Mouse (Mus musculus) midbrain, embryonic 16.5 days (tissue): Measurements from ENCODE around the gene Erh. TPM values are rescaled to one million over a fixed set of nuclear protein-coding genes. Genes with fewer than 3 reads are reported as not detected.

Source experiments
- ATAC-seq: fragments of 200-750 bp; cut with Nextera tagmentation; 2 replicates; pipeline ENCODE4 v1.8.0; 2017; ENCODE audit warnings: moderate TSS enrichment
- H3K27ac ChIP-seq: fragments of 300-500 bp; sonication (generic); 2 replicates; pipeline ENCODE4 v1.5.1; 2014; ENCODE audit warnings: mild to moderate bottlenecking, low read length, mixed read lengths
- H3K27me3 ChIP-seq: fragments of 300-500 bp; sonication (generic); 2 replicates; pipeline ENCODE4 v1.6.1; 2014; ENCODE audit warnings: low read depth, low read length, mixed read lengths; ENCODE audit not compliant: control insufficient read depth, insufficient read depth
- H3K36me3 ChIP-seq: fragments of 300-500 bp; sonication (generic); 2 replicates; pipeline ENCODE4 v1.6.1; 2014; ENCODE audit warnings: mild to moderate bottlenecking, low read length, moderate library complexity, mixed read lengths; ENCODE audit not compliant: control insufficient read depth, insufficient read depth
- H3K4me1 ChIP-seq: fragments of 300-500 bp; sonication (generic); 2 replicates; pipeline ENCODE4 v1.6.1; 2014; ENCODE audit warnings: mild to moderate bottlenecking, low read length, mixed read lengths; ENCODE audit not compliant: control insufficient read depth, insufficient read depth
- H3K4me2 ChIP-seq: fragments of 300-500 bp; sonication (generic); 2 replicates; pipeline ENCODE4 v1.6.1; 2014; ENCODE audit warnings: mild to moderate bottlenecking, low read length, mixed read lengths
- H3K4me3 ChIP-seq: fragments of 300-500 bp; sonication (generic); 2 replicates; pipeline ENCODE4 v1.5.1; 2014; ENCODE audit warnings: low read depth, mild to moderate bottlenecking, low read length, moderate library complexity, mixed read lengths
- H3K9ac ChIP-seq: fragments of 300-500 bp; sonication (generic); 2 replicates; pipeline ENCODE4 v1.6.1; 2014; ENCODE audit warnings: low read depth, low read length, mixed read lengths
- H3K9me3 ChIP-seq: fragments of 300-500 bp; sonication (generic); replicated peaks from 2 replicates; pipeline ENCODE4 v1.6.1; 2014; ENCODE audit warnings: mild to moderate bottlenecking, low read length, mixed read lengths; ENCODE audit not compliant: control insufficient read depth, poor library complexity, severe bottlenecking
- WGBS: fragments of 180-500 bp; shearing (Covaris S2); extraction: QIAGEN DNeasy Blood & Tissue Kit; methylation state at CpG from one replicate; pipeline ENCODE4 v1.1.7; 2014; 5-methylcytosine and 5-hydroxymethylcytosine counted together
- polyA plus RNA-seq: library from polyadenylated mRNA; unstranded; fragments of >200 nt; fragmentation: Nextera tagmentation; extraction: Ambion mirVana; gene quantifications from 2 replicates; pipeline ENCODE4 v1.2.1, GENCODE M21; 2015

The Erh gene
- polyA plus RNA-seq, 1 experiment from 2014 or later, result 253 TPM

DNA sequence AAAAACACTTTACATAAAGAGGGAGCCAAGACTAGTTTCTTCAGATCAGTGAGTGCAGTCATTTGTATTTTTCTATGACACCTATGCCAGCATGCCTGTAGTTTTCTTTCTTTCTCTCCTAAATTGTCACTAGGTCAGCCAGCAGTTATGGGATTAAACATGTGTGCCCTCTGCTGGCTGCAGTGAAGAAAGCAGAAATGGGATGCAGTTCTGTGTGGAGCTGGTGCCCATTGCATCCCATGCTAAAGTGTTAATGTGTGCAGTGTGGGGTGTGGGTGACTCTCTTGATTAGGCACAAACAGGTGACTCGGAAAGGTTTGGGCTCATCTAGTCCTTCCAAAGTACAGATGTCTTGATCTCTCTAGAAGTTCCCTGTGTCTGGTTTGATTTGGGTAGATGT lies 37.2 kb upstream of the Erh start:
- 0 out of 2 replicates have a peak, but pooled peaks have one; percentile 48 for ATAC-seq
- no peak overlapping the region for H3K4me2 ChIP-seq

DNA sequence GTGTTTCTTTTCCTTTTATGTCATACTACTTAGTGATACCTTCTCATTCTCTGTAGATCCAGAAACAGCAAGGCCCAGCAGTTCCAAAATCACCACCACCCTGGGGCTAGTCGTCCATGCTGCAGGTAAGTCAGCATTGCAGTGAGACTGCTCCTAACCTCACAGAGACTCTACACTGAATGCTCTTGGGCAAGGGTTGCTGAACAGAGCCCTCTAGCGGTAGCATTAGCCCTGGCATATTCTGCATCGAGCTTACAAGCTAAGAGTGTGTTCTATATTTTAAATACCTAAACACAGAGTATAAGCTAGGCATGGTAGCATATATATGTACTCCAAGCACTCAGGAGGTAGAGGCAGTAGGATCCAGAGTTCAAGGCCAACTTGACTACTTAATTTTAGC lies 29.0 kb upstream of the Erh start:
- Histone ChIP-seq H3K4me2 (no peak overlapping the region), H3K27me3 (no peaks in the 10 kb centered on the region), H3K9me3 (no peaks in the 10 kb centered on the region), H3K36me3 (peaks cover 13% of the 10 kb centered on the region), H3K4me1 (no peaks in the 10 kb centered on the region), H3K4me3 (no peak overlapping the region), H3K9ac (no peak overlapping the region), H3K27ac (no peak overlapping the region)
- 11% methylated on average over 3 of the region's 3 CpGs for WGBS
- ATAC-seq, result no peak

More for the DNA sequence above, 37.2 kb upstream of the Erh start:
- Histone ChIP-seq H3K27me3 (no peaks in the 10 kb centered on the region), H3K9me3 (no peaks in the 10 kb centered on the region), H3K27ac (no peak overlapping the region), H3K36me3 (peaks cover 12% of the 10 kb centered on the region), H3K4me3 (no peak overlapping the region), H3K9ac (no peak overlapping the region), H3K4me1 (no peaks in the 10 kb centered on the region)
- 80% methylated on average over 1 of the region's 1 CpGs for WGBS

DNA sequence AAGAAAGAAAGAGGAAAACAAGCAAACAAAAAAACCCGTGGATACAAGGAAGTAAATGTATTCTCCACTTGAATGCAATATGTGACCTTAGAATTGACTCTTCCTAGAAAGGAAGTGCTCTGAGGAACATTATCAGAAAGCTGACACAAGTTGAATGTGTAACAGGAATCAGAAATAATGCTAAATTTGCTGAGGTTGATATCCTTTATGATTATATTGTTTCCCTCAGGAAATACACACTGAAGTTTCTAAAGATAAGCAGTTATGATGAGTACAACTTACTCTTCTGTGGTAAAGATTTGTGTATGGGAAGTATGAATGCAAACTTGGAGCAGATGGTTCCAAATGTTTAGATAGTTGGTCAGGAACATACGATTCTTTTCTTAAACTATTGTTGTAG lies 24.2 kb upstream of the Erh start:
- no peak for ATAC-seq
- Histone ChIP-seq H3K9me3 (no peaks in the 10 kb centered on the region), H3K36me3 (0 out of 2 replicates have a peak, but pooled peaks cover 2% of the 10 kb centered on the region), H3K9ac (no peak overlapping the region), H3K4me1 (no peaks in the 10 kb centered on the region), H3K4me2 (no peak overlapping the region), H3K27me3 (no peaks in the 10 kb centered on the region), H3K4me3 (no peak overlapping the region), H3K27ac (no peak overlapping the region)
- WGBS, result 85% methylated on average over 2 of the region's 2 CpGs

DNA sequence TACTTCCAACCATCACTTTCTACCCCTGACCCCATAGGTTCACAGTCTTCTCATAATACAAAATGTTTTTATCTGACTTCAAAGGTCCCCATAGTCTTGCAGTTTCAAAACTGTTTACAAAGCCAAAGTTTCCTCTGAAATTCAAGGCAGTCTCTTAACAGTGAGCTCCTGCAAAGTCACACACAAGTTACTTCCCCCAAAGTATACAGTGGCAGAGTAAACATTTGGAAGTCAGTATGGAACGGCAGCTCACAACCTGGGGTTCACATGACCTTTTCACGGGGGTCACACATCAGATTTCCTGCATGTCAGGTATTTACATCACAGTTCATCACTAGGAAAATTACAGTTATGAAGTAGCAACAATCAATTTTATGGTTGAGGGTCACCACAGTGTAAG lies 19.8 kb upstream of the Erh start:
- Histone ChIP-seq H3K9ac (no peak overlapping the region), H3K27me3 (no peaks in the 10 kb centered on the region), H3K4me1 (no peaks in the 10 kb centered on the region), H3K9me3 (no peaks in the 10 kb centered on the region), H3K4me3 (no peak overlapping the region), H3K4me2 (no peak overlapping the region), H3K36me3 (0 out of 2 replicates have a peak, but pooled peaks cover 2% of the 10 kb centered on the region), H3K27ac (no peak overlapping the region)
- ATAC-seq, result no peak
- 90% methylated on average over 2 of the region's 2 CpGs for WGBS

DNA sequence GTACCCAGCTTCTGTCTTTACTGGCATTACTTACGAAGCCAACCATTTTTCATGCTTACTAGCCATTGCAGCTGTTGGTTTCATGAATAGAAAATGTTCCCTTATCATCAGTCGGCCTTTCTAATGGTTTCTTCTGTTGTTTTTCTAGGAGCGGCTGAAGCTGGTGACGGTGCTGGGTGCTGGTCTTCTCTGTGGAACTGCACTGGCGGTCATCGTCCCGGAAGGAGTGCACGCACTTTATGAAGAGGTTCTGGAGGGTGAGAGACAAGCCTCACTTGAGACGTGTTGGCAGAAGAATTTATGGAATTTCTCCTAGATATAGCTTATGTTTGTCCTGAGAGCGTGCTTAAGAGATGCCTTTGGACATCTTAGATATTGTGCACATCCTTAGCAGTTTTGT lies 18.2 kb upstream of the Erh start:
- H3K27ac ChIP-seq, result no peak overlapping the region
- WGBS, result 96% methylated on average over 10 of the region's 10 CpGs
- no peak overlapping the region for H3K9ac ChIP-seq
- H3K4me3 ChIP-seq, result no peak overlapping the region
- no peaks in the 10 kb centered on the region for H3K9me3 ChIP-seq
- no peak overlapping the region for H3K4me2 ChIP-seq
- no peaks in the 10 kb centered on the region for H3K27me3 ChIP-seq
- no peaks in the 10 kb centered on the region for H3K4me1 ChIP-seq
- H3K36me3 ChIP-seq, result no peaks in the 10 kb centered on the region
- ATAC-seq, result no peak

DNA sequence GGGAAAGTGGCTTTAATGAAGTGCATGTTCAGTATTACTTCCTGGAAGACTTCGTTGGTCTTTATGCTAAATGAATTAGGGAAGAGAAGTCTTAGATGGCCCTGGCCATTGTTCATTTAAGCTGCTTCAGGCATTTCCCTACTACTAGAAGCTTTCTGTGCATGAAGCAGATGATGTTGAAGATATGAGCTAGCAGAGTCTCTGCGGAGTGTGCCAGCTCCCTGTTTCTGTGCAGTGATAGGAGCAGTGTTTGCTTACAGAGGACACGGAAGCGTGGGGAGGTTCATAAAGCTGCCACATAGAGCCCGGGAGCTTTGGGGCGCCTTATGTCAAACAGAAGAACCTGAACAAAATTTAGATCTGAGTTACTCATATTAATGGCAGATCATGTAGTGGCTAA lies 14.5 kb upstream of the Erh start:
- WGBS, result 78% methylated on average over 6 of the region's 6 CpGs
- H3K9ac ChIP-seq, result no peak overlapping the region
- H3K4me3 ChIP-seq, result no peak overlapping the region
- H3K9me3 ChIP-seq, result no peaks in the 10 kb centered on the region
- no peaks in the 10 kb centered on the region for H3K4me1 ChIP-seq
- H3K4me2 ChIP-seq, result no peak overlapping the region
- no peak for ATAC-seq
- no peaks in the 10 kb centered on the region for H3K27me3 ChIP-seq
- no peak overlapping the region for H3K27ac ChIP-seq
- H3K36me3 ChIP-seq, result no peaks in the 10 kb centered on the region

DNA sequence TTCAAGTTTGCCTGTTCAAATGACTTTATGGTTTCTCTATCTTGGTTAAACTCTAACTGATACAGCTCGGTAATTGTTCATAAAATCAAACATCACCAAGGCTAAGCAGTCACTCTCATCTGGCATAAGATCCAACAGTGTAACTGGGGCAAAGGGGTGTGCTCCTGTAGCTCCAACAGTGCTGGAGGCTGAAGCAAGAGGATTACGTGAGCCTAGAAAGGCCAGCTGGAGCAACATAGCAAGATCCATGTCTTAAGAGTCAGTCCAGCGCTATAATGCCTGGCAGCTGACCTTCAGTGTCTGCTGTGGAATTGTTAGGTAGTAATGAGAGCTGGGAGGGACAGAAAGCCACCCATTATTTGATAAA lies 10.5 kb upstream of the Erh start:
- H3K4me3 ChIP-seq, result no peak overlapping the region
- no peak for ATAC-seq
- 89% methylated on average over 3 of the region's 3 CpGs for whole genome bisulfite sequencing

DNA sequence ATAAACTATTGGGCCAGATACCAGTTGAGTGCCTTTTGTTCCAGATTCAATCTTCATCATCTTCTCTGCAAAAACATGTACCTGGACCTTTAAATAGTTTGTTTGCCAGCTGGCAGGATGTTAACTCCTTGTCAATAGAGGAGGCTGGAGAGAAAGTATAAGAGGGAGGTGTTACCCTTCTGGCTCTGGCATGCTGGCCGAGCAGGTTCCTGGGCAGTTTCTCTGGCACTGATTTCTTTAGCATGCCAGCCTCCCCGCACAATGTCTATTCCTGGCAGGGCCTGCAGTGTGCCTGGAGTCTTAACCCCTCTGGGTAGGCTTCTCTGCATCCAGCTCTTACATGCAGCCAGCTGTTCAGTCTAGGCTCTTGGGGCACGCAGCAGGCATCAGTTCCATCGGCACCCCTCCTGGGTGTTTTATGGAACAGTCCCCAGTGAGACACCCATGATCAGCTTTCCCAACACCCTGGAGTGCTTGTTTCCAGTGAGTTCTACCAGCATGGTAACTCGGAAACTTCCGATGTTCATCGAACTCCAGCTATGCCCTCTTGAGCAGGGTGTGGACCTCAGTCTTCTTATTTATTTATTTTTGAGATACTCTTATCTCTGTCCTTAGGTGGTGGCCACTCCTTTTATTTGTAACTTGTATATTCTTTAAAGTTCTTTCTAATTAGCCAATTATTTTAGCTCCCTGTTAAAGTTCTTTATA lies 10.0 kb upstream of the Erh start:
- WGBS, result 89% methylated on average over 7 of the region's 7 CpGs
- Histone ChIP-seq H3K9me3 (no peaks in the 10 kb centered on the region), H3K27me3 (no peaks in the 10 kb centered on the region), H3K4me2 (no peak overlapping the region), H3K9ac (no peak overlapping the region), H3K27ac (no peak overlapping the region), H3K4me1 (0 out of 2 replicates have a peak, but pooled peaks cover 2% of the 10 kb centered on the region), H3K4me3 (no peak overlapping the region), H3K36me3 (no peaks in the 10 kb centered on the region)
- ATAC-seq, result no peak

More for the DNA sequence above, 10.5 kb upstream of the Erh start:
- no peak overlapping the region for H3K27ac ChIP-seq
- H3K4me2 ChIP-seq, result no peak overlapping the region
- no peaks in the 10 kb centered on the region for H3K9me3 ChIP-seq
- no peaks in the 10 kb centered on the region for H3K27me3 ChIP-seq
- H3K9ac ChIP-seq, result no peak overlapping the region
- H3K36me3 ChIP-seq, result no peaks in the 10 kb centered on the region
- H3K4me1 ChIP-seq, result no peaks in the 10 kb centered on the region

DNA sequence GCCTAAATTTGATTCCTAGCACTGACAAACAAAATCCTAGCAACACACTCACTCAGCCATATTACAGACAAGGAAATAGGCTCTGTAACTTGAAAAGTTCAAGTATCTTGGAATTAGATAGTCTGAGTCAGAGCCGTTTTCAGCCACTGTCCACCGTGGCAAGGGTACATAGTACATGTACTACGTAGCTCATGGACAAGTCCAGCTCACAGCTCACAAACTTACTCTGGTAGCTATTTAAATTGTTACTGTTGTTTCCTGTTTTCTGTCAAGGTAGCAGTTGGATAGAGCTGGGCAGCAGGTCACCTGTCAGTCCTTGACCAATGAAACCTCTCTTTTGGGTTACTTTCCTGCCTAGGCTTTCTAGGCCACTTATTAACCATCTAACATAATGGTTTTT lies 2.2 kb upstream of the Erh start:
- H3K9ac ChIP-seq, result no peak overlapping the region
- no peaks in the 10 kb centered on the region for H3K27me3 ChIP-seq
- H3K4me1 ChIP-seq, result peaks cover 49% of the 10 kb centered on the region
- 98% methylated on average over 3 of the region's 3 CpGs for WGBS
- peak overlapping the region; percentile 6; the same call in 1 of the 2 replicates for H3K4me3 ChIP-seq
- no peak overlapping the region for H3K27ac ChIP-seq
- no peaks in the 10 kb centered on the region for H3K9me3 ChIP-seq
- H3K36me3 ChIP-seq, result no peaks in the 10 kb centered on the region
- H3K4me2 ChIP-seq, result peak overlapping the region; percentile 84
- ATAC-seq, result no peak
